Mouse (Mus musculus): ENCODE measurements around the gene Ptger4. TPM values are rescaled to one million over a fixed set of nuclear protein-coding genes. Genes with fewer than 3 reads are reported as not detected.

The Ptger4 gene
- polyA plus RNA-seq (2012; rRNA removed): 19.9 and 31.8 TPM in 2 replicates

DNA sequence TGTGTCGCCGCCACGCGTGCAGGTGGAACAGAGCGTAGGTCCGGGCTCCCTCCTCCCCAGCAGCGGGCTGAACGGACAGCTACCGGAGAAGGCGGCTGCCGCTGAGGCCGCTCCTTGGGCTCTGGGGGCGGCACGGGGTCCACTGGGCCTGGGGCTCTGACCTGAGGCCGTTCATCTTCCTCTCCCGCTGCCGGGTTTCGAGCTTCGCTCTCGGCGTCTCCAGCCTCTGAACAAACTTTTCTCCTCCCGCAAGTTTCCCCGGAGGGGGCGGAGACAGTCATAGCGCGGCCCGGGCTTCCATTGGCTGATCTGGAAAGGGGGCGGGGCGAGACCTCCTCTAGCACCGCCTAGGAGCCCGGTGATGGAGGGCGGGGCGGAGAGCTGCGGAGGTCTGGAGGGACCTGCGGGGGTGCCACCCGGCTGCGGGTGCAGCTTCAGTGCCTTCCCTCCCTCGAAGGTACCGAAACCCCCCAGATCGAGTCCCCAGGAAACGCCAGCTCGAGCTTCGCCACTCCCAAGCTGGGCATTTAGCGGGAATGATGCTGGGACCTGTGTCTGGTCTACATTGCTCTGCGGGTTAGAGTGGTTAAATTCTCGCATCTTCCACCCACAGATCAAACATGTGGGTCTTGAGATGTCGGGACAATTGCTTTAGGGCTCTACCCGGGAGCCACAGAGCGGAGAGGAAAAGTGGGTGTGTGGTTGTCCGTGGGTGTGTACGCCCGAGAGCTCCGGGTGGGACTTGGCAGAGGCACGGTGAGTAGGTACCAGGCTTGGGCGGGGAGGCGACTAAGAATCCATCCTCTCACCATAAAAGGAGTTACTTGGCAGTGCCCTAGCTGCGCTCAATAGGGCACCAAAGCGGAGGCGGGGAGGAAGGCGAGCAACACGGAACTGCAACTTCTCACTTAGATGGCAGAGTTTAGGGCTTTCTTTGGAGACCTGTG, at the start of gene Ptger4:
Ptger4 (minus strand) TSS at position 229 of the 947 bp plus-strand sequence.
- WGBS: 1% methylated on average over 61 of the region's 61 CpGs

DNA sequence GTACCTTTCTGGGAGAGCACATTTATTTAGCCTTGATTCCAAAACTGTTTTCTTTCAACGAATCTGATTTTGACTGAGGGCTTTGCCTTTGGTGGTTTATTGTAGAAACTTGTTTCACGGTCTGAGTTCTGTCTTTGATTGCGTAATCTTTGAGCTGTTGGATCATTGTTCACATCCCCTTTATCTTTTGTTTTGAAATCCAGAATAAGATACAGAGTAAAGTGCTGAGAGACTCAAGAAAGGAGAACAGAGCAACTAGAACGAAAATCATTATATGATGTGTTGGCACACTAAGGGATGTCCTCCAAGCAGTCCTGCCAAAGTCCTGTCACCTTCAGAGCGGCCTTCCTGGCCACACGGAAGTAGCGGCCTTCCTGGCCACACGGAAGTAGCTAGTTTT, 44.4 kb upstream of the Ptger4 start:
- WGBS: 83% methylated on average over 8 of the region's 8 CpGs
- no peak for DNase-seq (ENCODE audit: low read depth, low spot score)

More for the DNA sequence above, at the start of gene Ptger4:
- peak; percentile 82 for DNase-seq (ENCODE audit: low read depth, low spot score)

DNA sequence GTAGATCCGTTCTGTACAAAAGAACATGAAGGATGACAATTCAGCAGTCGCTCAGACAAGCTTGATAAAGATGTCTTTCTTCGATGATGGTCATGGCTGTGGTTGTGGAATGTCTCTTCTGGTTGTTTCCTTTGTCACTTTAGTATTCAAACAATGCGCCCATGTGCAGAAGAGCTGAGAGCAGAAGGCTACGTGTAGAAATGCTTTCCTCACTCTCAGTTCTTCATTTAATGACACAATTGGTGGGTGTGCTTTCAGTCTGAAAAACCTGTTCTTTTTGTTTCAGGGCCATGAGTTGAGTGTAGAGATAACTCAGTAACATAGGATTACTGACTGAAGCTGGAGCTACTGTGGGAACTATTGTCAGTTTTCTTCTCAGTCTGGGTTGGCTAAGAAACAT, 43.1 kb upstream of the Ptger4 start:
- 86% methylated on average over 5 of the region's 5 CpGs for WGBS
- no peak for DNase-seq (ENCODE audit: low read depth, low spot score)

DNA sequence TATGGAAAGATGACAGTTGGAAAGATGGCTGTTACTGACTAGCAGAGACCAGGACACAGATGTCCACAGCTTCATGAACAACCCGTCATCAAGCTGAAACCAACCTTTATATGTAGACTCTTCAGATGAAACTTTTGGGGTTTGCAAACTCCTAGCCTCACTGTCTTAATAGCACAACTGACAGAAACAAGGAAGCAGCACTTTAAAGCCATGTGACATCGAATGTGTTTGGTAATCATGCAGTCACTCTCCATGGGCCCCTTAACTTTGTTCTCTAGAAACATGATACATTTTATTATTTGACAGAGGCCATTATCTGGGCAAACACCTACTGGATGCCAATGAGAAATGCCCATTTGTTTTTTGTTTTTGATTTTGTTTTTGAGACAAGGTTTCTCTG, 37.3 kb upstream of the Ptger4 start:
- no peak for DNase-seq (ENCODE audit: low read depth, low spot score)
- WGBS: 78% methylated on average over 2 of the region's 2 CpGs

DNA sequence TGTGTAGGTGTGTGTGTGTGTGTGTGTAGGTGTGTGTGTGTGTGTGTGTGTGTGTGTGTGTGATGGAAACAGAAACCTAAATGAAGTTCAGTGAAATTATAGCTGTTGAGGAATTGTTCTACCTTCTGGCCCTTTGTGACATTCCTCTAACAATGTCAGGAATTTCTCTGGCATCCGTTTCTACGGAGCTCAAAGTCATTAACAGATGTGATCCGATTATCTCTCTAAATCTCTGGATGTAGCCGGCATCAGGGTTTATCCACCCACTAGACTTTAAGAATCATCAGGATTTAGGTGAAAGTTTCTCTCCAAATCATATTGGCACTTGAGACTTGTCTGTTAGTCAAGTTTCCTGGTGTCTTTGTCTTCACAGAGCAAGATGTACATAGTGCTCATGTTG, 35.8 kb upstream of the Ptger4 start:
- 73% methylated on average over 4 of the region's 4 CpGs for WGBS

DNA sequence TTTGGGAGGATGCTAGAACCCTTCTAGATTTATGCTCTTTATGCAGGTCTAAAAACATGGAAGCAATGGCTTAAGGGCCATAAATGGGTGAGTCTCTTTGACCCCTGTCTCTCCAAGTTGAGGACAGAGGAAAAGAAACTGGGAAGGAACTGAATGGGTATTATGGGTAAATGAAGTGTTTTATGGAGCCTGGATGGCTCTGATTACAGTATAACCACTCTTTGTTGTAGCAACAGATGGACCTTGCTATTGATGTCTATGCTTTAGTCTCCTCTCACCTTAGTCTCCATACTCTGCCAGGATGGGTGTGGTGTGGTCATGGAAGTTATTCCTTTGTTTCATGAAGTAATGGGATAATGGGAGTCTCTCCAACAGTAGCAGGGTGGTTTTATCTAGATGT, 34.5 kb upstream of the Ptger4 start:
- DNase-seq (ENCODE audit: low read depth, low spot score): peak; percentile 51

More for the DNA sequence above, 35.8 kb upstream of the Ptger4 start:
- no peak for DNase-seq (ENCODE audit: low read depth, low spot score)

DNA sequence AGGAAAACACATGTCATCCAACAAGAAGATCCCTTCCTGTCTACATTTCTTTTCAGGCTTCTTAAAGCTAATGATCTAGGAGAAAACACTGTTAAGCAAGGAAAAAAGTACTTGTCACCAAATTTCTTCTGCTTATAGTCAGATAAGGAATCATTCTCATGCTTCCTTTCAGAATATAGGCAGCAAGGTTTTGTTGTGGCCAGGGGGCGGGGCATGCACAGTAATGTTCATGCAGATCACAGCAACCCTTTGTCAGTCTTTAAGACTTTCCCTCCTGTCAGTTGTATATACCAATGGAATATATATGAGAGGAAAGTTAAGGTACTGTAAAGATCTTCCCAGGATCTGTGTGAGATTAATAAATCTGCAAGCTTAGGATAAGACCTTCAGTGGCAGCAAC, 30.0 kb upstream of the Ptger4 start:
- DNase-seq (ENCODE audit: low read depth, low spot score): no peak
- WGBS: 91% methylated on average over 1 of the region's 1 CpGs

DNA sequence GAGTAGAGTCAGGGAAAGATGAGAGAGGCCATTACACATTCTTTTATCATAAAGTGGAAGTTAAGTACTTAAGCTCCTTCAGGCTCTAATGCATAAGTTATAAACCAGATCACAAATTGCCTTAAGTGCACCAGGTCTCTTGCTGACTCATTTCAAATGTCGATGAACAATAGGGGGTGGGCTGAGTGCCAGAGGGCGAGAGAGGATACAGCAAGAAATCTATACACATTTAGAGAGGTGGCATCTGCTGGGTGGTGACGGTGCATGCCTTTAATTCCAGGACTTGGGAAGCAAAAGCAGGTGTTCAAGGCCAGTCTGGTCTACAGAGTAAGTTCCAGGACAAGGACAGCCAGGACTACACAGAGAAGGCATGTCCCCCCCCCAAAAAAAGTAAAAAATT, 22.1 kb upstream of the Ptger4 start:
- DNase-seq (ENCODE audit: low read depth, low spot score): no peak
- WGBS: 61% methylated on average over 3 of the region's 3 CpGs

DNA sequence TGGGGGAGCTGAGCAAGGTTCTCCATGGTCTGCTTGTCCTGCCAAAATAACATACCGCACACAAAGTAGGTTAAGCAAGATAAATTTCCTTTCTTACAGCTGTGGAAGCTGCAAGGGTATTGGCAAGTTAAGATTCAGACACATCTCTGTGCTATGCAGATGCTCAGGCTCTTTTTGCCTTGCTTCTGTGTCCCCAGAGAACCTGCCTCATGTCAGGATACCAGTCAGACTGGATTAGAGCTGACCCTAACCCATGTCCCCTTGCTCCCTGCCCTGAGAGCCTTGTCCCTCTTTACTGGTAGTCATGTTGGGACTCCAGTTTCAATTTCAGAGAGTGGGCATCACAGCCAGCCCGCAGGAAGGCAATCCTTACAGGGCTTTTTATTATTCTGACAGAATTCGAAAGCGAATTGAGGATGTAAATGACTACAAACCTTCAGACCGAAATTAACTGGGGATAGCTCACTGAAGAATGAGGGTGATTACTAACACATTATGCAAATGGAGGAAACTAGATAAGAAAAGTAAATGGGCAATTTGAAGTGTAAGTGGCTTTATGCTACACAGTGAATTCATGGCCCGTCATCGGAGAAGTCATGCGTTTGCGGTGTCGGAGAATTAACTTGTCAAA, 19.0 kb upstream of the Ptger4 start:
- DNase-seq (ENCODE audit: low read depth, low spot score): no peak
- WGBS: 67% methylated on average over 10 of the region's 10 CpGs

DNA sequence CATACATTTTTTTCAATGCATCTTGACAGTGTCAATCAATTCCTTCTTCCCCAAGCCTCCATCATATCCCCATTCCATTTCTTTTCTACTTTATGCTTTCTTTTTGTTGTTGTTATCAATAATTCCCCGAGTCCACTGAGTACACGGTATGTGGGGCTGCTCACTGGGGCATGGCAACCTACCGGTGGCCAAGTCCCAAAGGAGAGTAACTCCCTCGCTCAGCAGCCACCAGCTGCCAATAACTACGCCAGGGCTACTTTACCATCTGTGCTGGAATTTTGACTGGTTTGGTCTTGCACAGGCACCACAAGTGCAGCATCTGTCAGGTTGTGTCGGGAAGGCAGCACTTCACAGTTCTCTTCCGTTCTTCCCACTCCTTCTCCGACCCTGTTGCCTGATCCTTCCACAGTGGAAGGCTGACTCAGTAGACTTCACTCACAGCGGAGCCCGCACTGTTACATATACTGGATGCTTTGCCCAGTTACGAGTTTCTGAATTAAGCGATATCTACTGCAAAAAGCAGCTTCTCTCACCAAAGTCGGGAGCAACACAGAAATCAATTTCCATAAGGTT, 18.2 kb upstream of the Ptger4 start:
- DNase-seq (ENCODE audit: low read depth, low spot score): no peak
- WGBS: 93% methylated on average over 13 of the region's 13 CpGs

DNA sequence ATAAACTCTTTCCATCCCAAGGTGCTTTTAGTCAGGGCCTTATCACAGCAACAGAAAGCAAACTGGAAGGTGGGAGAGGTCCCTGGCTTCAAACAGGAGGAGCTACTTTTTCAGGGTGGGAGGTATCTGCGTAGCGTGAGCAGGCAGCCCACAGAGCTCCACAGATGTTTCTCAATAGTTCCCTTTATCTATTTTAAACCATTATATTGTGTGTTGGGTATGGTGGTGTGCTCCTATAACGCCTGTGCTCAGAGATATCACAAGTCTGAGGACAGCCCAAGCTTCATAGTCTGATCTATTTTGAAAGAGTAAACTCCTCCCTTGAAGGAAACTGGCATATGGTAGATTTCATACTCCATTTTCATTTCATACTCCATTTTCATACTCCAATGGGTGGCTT, 17.0 kb upstream of the Ptger4 start:
- 78% methylated on average over 3 of the region's 3 CpGs for WGBS

DNA sequence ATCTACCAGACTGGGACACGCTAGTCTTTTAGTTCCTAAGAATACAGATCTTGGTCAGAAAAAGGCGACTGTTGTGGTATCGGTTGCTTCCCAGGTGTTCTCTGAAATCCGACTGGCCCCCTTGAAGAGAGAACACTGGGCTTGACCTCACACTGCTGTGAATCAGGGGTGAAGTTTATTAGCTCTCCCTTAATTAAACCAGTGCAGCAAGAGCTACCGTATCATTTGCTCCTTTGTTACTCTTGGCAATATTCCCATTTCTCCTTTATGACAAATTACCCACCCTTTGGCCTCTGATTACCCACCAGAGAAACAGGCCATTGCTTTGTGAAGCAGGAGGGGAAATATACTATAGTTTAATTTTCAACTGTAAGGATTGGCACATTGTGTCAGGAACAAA, 16.2 kb upstream of the Ptger4 start:
- 36% methylated on average over 5 of the region's 5 CpGs for WGBS
- no peak for DNase-seq (ENCODE audit: low read depth, low spot score)

More for the DNA sequence above, 17.0 kb upstream of the Ptger4 start:
- DNase-seq (ENCODE audit: low read depth, low spot score): no peak

DNA sequence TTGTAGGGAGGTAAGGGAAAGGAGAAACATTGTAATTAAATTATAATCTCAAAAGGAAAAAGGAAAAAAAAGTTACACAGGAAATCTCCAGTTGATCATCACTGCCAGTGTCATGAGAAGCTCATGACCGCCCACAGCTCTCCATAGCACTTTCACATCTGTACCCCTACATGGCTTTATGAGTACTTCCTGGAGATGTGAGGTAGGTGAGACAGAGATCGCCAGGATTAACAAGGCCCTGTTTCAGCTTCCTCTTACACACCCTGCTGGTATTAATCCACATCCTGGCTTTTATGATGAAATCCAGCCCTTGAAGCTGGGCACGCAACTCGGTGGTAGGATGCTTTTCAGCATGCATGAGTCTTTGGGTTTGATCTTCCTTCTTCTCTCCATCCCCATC, 6.2 kb upstream of the Ptger4 start:
- DNase-seq (ENCODE audit: low read depth, low spot score): no peak
- WGBS: 78% methylated on average over 4 of the region's 4 CpGs

DNA sequence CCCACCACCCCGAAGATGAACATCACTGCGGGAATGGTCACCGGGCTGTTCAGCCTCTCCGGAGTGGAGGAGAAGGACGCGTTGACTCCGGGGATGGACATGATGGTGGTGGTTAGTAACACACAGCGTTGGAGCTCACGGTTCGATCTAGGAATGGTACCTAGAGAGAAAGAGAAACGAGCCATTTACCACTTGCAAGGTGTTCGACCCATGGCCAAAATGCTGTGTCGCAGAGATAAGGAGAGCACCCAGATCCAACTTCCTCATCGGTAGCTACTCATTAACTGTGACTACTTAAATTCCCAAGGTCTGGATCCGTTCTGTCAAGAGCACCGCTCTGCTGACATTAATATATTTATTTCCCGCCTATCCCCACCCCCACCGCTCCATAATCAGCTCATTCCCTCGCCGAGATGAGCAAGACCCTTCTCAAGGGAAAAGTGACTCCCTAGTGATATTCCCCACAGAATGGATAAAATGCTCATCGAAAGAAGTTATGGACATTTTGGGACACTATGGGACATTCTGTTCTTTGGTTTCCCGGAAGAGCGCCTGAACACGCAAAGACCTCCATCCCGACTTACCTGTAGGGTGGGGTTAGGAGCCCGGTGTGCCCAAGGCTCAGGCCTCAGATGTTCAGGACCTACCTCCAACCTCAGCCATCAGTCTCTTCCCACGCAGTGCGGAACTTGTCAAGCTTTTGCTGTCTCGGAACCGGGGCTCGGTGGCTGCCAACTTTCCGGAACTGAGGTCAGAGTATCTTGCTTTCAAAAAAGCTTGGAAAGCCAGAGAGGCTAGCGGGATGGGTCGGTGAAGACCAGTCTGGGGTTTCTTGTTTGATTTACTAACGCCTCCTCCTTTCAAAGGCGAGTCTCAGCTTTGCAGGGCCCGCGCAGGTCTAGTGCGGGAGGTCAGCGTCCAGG, 690 bp downstream of the Ptger4 start:
- 4% methylated on average over 40 of the region's 40 CpGs for WGBS
- DNase-seq (ENCODE audit: low read depth, low spot score): no peak

DNA sequence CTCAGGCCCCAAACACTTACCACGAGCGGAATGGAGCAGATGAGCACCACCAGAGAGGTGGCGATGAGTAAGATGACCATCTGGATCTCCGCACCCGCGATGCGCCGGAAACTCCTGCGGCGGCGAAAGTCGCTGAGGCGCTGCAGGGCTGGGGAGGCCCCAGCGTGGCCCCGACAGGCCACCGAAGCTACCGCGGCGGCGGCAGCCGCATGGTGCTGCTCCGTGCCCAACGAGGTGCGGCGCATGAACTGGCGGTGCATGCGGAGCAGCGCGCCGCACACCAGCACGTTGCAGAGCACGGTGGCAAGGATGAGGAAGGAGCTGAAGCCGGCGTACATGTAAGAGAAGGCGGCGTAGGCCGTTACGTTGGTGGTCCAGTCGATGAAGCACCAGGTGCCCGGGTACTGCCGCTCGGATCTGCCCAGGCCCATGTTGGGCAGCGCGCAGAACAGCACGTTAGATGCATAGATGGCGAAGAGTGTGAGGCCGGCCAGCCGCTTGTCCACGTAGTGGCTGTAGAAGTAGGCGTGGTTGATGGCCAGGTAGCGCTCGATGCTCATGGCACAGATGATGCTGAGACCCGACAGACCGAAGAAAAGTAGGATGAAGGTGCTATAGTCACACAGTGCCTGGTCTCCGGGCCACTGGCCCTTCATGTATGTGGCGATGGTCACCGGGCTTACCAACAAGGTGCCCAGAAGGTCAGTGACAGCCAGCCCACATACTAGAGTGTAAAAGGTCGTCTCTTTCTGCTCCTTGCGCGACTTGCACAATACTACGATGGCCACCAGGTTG, 1.5 kb downstream of the Ptger4 start:
- WGBS: 2% methylated on average over 61 of the region's 61 CpGs
- DNase-seq (ENCODE audit: low read depth, low spot score): no peak

DNA sequence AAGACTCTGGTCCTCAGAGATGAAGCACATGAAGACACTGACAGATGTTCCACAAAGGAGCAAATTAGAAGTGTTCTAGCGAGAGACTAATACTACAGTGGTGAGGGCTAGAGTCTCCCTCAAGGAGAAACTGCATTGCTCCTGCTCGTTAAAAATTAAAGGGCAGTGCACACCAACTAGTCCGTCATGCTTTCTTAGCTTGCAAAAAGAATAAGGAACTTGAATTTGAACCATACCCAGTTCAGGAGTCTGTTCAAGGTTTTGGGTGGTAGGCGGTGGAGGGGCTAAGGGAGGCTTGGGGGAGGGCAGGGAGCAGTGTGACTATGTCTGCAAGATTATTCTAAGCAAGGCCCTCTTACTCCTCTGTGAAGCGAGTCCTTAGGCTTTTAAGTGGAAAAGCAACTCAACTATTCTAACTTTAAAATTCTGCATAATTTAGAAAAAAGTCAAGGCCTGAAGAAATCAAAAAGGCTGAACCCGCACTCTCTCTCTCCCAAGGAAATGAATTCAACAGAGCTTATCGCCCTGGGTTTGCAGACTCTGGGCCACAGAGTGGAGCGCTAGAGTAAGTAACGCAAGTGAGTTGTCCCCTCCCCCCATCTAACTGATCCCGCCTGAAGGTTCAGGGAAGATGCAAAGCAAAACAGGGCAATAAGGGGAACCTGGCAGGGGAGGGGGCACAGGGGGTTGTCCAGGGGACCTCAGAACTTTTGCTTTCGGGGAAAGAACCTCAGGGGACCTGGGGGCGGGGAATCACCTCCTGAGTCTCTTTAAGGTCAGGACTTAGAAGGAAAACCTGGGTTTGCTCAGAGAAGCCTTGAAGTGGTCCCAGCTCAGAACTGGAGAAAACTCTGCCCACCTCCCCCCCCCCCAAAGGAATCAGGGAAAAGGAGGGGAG, 2.4 kb downstream of the Ptger4 start:
- no peak for DNase-seq (ENCODE audit: low read depth, low spot score)
- 33% methylated on average over 12 of the region's 12 CpGs for WGBS

DNA sequence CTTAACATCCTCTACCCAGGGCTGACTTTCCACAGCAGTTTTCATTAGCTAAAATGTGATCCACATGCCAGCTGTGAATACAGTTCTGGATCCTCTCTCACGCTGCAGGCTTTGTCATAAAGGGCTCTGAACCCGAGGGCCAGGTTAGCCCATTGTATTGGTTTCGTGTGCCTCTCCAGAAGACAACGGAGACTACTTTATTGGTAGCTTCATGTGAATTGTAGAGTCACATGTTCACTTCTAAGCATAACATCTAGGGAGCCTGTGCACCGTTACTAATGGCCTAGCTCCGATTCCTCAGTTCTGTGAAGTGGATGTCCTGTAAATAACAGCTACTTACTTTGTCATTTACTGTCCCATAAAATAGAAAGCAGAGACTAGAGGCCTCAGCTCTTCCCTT, 3.6 kb downstream of the Ptger4 start:
- WGBS: 36% methylated on average over 6 of the region's 6 CpGs
- no peak for DNase-seq (ENCODE audit: low read depth, low spot score)

DNA sequence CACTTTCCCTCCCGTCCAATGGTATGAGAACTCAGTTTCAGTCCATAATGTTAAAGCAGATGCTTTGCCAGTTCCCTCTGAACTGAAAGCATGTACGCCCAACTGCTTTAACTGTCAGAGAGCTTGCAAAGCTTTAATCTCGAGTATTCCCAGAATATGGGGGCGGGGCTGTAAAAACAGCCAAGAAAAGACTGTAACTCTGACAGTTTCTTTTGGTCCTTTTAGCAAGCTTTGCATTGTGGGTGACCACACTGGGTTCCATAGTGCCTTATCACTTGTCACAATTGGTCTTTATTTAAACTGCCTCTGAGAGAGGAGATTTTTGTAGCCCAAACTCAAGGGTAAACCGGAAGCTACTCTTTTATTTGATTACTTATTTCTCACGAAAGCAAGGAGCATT, 4.1 kb downstream of the Ptger4 start:
- WGBS: 26% methylated on average over 6 of the region's 6 CpGs
- no peak for DNase-seq (ENCODE audit: low read depth, low spot score)

All from large intestine, adult 2 months (tissue).